Mouse (Mus musculus) MEL-GATA-1-ER (cell line): ENCODE results near the gene Slc11a1.
"Not testable (repeated sequence)": the region's sequence is repeated elsewhere in the genome, so short reads cannot be mapped to it uniquely, and the experiment has no call there.

Experiments
- DNase-seq: peaks from one replicate; pipeline ENCODE4 v3.0.0-alpha.2; 2012; ENCODE audit warnings: low read depth; ENCODE audit errors: extremely low read depth

Slc11a1 gene

DNA sequence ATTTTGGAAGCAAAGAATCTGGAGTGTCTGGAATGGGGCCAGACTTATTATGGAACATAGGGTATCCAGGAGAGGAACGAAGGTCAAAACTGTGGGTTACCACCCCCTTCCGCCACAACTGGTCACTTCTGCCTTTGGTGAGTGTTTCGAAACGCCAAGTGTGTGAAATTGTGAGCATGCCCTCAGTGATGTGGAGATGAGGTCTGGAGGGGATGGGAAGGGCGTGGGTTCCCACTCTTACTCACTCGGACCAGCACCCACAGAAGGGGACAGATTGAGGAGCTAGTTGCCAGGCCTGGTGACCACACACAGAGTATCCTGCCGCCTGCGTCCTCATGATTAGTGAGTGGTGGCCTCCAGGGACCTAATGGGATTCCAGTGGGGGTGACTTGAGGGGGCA, at the start of gene Slc11a1:
Slc11a1 (plus strand) TSS at position 216 of the 400 bp plus-strand sequence.
- no peak for DNase-seq

DNA sequence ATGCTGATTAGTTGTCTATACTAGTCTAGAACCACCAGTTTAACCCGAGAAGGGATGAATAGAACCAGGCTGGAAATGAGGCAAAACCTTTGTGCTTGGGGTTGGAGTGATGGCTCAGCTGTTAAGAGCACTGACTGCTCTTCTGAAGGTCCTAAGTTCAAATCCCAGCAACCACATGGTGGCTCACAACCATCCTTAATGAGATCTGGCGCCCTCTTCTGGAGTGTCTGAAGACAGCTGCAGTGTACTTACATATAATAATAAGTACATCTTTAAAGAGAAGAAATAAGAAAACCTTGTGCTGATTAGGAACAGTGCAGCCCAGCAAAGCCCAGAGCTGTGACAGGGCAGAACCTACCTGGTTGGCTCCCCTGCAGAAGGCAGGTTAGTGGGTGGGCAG, 48.1 kb upstream of the Slc11a1 start:
- DNase-seq: not testable (repeated sequence)

DNA sequence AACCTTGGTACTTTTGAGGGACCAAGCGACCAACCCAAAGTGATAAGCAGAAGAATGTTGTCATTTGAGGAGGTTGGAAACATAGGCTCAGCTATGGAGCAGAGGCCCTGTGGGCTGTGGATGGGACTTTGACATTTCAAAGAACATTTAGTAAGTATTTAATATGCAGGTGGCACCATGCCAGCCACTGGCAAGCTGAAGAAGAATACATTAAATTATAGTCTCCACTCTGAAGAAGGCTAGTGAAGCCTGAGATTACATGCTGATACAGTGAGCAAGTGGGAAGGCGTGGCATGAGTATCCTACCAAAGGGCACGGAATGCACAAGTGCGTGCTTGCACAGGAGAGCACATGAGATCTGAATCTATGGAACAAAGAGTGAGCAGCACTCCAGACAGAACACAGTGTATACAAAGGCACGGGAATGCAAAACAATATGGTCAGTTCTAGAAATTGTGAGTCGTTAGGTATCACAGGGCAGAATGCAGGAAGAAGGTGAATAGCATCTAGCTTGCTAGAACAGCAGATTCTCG, 45.0 kb upstream of the Slc11a1 start:
- no peak for DNase-seq

DNA sequence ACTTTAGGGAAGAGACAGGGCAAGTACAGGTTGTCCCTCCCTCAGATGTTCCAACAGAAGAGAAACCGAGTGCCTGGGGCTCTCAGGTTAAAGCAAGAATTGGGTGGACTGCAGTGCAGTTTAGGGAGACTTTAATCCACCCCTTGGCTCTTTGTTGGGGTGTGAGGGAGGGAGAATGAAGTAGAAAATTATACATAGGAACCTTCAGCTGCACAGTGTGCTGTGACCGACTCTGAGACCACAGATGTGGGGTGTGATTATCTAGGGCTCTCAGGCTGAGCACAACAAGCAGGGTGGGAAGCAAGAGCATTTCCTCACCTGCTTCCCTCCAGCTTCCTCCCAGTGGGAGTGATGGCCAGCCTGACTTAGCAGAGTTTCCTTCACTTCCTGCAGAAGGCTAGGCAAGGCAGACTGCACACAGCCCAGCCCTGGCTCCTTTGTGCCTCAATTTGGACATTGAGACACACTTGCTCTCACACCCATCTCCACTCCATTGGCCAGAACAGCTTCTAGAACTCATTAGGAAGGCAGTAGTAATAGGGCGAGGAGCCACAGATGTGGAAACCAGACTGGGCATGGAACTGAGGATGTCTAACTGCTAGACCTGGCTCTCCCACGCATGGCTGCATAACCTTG, 43.8 kb upstream of the Slc11a1 start:
- DNase-seq: no peak

DNA sequence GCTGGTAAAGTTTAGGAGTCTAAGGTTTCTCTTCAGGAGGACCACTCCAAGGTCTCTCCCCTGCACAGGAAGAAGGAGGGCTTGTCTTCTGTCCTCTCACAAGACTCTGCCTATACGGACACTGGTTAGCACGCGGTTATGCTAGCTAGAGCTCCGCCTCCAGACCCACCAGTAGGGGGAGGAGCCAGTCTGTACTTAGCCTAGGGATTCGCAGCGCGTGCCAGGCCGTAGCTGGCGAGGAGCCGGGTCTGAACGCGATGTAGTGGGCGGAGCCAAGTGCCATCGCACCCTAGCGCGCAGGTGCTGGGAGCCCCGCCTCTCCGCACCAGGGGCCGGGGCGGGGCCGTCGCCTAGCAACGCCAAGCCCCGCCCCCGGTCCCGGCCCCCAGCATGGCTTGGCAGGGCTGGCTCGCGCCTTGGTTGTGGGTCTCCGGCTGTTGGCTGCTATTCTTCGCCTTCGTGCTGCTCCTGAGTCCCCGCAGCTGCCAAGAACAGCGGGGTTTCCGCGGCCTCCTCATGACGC, 42.7 kb upstream of the Slc11a1 start:
- peak; percentile 93 for DNase-seq

DNA sequence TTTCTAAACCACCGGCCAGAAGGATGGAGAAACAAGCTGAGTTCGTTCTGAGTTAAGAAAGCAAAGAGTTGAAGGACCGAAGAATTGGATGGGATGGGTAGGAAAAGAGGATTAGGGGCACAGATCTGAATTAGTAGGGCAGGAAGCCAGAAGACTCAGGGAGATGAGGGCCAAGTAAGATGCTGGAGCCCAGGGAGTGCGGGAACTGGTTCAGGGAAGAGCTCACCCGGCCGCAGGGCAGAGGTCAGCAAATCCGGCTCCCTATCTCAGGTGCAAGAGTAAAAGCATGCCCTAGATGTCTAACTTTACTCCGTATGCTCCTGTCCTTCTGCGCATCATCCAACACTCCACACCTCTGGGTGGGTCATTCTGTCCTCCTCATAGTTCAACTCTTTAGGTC, 42.1 kb upstream of the Slc11a1 start:
- no peak for DNase-seq

DNA sequence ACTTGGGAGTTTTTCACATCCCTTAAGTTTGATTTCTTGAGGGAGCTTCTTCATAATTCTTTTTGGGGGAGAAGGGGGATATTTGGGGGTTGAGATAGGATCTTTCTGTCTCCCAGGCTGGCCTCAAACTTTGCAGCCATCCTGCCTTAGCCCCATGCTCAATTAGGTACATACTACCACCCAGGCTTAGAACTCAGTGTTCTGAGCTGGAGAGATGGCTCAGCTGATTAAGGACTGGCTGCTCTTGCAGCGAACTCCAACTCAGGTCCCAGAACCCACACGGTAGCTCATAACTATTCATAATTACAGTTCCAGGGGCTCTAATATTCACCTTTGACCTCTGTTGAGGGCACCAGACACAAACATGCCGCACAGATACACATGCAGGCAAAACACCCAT, 40.4 kb upstream of the Slc11a1 start:
- no peak for DNase-seq

DNA sequence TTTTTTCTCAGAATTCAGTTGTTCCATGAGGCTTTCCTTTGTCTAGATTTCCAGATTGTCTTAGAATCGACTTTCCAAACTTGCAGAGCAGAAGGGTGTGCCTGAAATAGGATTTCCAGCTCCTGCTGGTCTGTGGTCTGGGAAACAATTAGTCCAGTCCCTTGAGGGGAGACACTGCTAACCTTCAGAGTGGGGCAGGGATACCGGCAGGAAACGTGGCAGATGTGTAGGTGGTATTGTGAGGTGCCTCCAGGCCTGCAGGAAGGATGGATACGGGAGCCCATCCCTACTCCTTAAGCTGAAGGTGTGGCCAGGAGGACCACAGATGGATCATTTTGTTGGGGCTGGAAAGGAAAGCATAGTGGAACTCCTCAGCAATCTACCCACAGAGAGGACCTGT, 40.0 kb upstream of the Slc11a1 start:
- DNase-seq: no peak

DNA sequence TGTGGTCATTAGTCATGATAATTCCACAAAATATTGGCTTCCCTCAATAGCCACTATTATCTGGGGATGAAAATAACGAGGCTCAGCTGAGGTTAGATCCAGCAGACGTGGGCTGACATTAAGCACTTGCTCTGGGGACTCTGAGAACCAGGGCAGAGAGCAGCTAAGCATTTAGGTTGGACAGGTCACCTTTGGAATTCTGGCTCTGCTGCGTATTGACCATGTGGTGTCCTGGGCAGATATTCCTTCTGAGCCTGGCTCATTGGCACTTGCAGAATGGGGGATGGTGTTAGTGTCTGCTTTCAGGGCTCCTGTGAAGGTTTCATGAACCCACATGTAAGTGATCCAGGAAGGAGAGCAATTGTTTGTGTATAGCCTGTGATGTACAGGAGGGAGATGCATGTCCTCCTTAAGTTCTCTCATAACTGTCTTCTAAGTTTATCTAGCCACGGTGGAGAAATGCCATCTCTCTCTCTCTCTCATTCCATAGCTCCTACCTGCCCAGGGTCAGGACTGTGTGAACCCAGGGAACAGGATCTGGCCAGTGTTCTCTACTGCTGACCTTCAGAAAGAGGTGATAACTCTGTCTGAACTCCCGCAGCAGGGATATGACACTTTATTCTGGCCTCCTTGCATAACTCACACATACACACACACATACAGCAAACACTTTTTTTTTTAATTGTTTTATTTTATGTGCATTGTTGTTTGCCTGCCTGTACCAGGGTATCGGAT, 39.4 kb upstream of the Slc11a1 start:
- DNase-seq: no peak

GRCm38 (mm10) chr1:74337241-74337771, 37.7 kb upstream of the Slc11a1 start:
- no peak for DNase-seq

- DNase-seq: no peak
These were observed 37.0 kb upstream of the Slc11a1 start for GRCm38 (mm10) chr1:74338013-74338412.

DNA sequence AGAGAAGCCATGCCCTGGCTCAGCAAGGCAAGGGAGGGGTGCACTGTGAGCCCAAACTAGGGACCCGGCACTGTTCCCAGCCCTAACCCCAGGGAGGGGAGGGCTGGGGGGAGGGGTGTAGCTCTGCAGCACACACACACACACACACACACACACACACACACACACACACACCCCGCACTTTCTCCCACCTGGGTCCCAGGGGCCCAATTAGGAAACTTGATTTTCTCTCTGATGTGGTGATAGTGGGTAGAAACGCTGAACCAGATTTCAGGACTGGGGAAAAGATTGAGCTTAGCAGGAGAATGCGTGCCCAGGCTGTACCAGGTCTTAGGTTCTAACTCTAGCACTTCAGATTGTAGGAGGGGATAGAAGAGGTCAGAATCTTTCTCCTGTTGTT, 36.4 kb upstream of the Slc11a1 start:
- no peak for DNase-seq

DNA sequence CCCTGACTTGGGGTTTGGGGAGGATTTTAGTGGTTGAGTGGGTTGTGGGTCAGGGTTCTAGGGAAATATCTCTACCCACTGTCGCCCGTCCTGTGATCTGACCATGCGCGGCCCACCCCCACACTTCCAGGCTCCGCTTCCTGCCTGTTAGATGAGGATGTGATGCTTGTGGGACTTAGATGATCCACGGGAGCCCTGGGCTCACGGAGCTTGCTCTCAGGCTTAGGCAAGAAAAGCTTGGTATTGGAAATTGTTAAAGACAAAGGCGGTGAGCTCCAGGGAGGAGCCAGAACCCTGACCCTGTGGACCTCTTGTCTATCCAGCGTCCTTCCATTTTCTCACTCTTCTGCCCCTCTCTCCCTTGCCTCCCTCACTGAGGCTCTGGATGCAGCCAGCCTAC, 35.1 kb upstream of the Slc11a1 start:
- DNase-seq: no peak

DNA sequence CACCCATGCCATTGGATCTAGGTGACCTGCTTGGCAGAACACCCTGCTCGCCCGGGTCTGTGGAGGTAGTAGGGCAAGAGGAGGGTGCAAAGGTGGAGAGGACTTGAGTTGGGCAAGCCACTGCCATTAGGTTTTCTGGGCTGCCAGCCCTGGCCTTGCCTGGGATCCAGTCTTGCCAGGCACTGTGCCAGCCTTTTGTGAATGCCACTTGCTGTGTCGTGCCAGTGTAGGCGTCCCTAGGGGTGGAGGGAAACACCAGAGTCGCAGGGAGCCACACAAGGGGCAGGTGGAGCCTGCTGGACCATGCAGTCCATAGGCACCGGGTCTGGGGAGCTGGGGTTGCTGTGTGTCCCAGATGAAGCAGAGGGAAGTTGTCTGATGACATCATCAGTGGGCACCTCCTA, 34.6 kb upstream of the Slc11a1 start:
- DNase-seq: no peak

- DNase-seq: not testable (repeated sequence)
These were observed 34.0 kb upstream of the Slc11a1 start for GRCm38 (mm10) chr1:74340992-74341391.

GRCm38 (mm10) chr1:74341898-74342297, 33.1 kb upstream of the Slc11a1 start:
- DNase-seq: no peak

- DNase-seq: no peak
These were observed 32.7 kb upstream of the Slc11a1 start for GRCm38 (mm10) chr1:74342308-74342707.

DNA sequence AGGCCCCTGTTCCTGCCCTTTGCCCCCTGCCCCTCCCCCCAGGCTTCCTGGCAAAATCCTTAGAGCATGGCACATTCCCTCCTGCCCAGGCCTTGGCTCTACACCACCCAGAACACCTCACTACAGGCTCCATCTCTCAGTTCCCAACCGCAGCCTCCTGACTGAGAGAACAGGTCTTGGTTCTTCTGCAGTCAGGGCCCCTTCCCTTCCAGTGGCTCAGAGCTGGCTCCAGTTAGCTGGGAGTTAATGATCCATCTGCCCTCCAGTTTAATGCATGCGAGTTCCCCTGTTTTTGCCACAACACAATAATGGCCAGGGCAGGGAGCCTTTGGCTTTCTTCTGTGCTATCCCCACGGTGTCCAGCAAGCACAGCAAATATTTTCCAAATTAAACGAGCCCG, 31.8 kb upstream of the Slc11a1 start:
- no peak for DNase-seq

DNA sequence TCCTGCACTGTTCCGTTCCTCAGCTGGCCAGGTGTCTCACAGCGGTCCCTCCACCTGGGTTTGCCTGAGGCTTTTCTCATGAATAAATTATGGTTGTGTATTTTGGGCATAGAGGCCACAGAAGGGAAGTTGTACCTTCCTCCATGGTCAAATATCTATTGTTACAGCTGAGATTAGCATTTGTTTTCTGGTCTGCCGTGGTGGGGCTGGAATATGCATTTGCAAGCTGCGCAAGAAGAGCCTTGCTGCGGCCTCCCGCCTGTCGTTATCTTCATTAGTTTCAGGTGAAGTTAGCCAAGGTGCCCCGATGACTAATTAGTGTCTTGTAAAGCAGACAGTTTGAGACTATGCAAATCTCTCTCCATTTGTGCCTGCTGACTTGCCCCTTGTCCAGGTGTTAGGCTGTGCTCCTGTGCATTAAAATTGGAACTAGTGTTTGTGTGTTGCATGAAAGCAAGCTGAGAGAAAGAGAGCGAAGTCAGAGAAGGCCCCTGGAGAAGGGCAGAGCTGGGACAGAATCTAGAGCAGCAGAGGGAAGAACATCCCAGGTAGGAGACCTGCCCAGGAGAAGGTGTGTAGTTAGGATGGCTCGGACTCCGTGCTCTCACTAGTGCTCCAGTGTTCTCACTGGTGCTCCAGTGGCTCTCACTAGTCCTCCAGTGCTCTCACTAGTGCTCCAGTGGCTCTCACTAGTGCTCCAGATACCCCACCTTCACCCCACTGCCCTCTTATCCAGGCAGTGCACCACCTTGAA, 30.7 kb upstream of the Slc11a1 start:
- no peak for DNase-seq

DNA sequence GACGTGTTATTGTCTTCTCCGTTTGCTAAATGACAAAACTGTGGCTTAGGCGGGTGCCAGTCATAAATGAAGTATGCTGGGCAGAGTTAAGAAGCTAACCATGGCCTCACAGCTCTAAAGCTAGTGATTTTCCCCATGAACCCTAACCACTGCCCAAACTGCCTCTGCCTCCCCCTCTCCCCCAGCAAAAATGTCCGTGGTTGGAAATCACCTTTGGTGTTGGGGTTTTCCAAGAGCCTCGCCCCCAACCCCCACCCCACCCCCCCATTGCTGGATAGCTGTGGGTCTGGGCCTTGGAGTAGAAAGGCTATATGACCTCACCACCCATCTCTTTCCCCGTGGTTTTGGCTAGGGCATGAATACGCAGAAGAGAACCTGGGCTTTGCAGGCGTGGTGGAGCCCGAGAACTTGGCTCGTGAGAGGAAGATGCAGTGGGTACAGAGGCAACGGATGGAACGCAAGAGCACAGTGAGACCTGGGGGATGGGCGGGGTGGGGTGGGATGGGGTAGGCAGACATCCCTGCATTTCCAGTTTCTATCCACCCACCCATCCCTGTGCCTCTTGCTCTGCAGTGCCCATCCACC, 23.7 kb upstream of the Slc11a1 start:
- DNase-seq: no peak

- no peak for DNase-seq
These were observed 22.4 kb upstream of the Slc11a1 start for GRCm38 (mm10) chr1:74352532-74353096.
